Mouse (Mus musculus) C2C12 (cell line): ENCODE results near the gene Phlda1.

Experiments used
- CTCF ChIP-seq: IDR thresholded peaks from one replicate; pipeline ENCODE4 v1.5.1; 2011; ENCODE audit not compliant: control insufficient read depth, insufficient read depth, insufficient read length
- MAX ChIP-seq: IDR thresholded peaks from one replicate; pipeline ENCODE4 v1.6.1; 2011; ENCODE audit warnings: mild to moderate bottlenecking, control low read depth
- MYOD1 ChIP-seq: IDR thresholded peaks from one replicate; pipeline ENCODE4 v1.6.1; 2011; ENCODE audit warnings: low read depth; ENCODE audit not compliant: control insufficient read depth, insufficient read length
- USF1 ChIP-seq: IDR thresholded peaks from one replicate; pipeline ENCODE4 v1.6.1; 2011; ENCODE audit warnings: low read depth, mild to moderate bottlenecking, control low read depth, moderate library complexity

DNA sequence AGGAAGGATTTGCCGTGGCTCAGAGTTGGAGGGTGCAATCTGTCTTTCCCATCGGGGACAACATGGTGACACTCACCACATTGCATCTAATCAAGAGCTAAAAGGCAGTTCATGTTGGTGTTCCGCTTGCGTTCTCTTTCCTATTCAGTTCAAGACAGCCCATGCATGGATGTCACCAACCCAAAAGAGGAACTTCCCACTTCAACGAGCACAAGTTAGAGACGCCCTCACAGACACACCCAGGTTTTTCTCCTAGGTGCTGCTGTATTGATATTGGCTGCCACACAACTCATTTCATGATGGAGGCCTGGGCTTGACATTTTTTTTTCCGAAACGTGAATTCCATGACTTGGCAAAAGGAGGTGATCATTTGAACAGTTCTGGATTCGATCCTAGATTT is 34.9 kb upstream of the Phlda1 start:
- TF ChIP-seq USF1, result no peak
- TF ChIP-seq CTCF, result no peak
- TF ChIP-seq MAX, result no peak
- no peak for TF ChIP-seq MYOD1
